Mouse (Mus musculus): ENCODE results near the gene Rgs7bp.

Gene Rgs7bp
- long read RNA-seq, experiment 1, partial matches to known transcripts = 0 of 1 reads
- long read RNA-seq, experiment 1, other reads (novel, unspliced or antisense) = 1 of 1 reads
- long read RNA-seq, experiment 2, full-length matches to known transcripts = 1 of 2 reads
- long read RNA-seq, experiment 2, partial matches to known transcripts = 0 of 2 reads
- long read RNA-seq, experiment 2, other reads (novel, unspliced or antisense) = 1 of 2 reads

GRCm38 (mm10) chr13:105054181-105054940 is at the start of gene Rgs7bp:
Gene Rgs7bp, minus strand, starts transcription at chr13:105054930.
- intact Hi-C loops (cut with DNase I) = no loop called here

- intact Hi-C loops (cut with DNase I) = no loop called here
Measured at GRCm38 (mm10) chr13:105104385-105104784, 49.7 kb upstream of the Rgs7bp start.

GRCm38 (mm10) chr13:105100705-105101104 is 46.0 kb upstream of the Rgs7bp start:
- intact Hi-C loops (cut with DNase I) = no loop called here

GRCm38 (mm10) chr13:105096316-105096715 is 41.6 kb upstream of the Rgs7bp start:
- intact Hi-C loops (cut with DNase I) = no loop called here

- intact Hi-C loops (cut with DNase I) = no loop called here
Measured at GRCm38 (mm10) chr13:105089276-105089675, 34.5 kb upstream of the Rgs7bp start.

- intact Hi-C loops (cut with DNase I) = no loop called here
Measured at GRCm38 (mm10) chr13:105081862-105082261, 27.1 kb upstream of the Rgs7bp start, which contains the start of gene 4933425L06Rik. Gene 4933425L06Rik, plus strand, starts transcription at chr13:105082122.

- intact Hi-C loops (cut with DNase I) = no loop called here
Measured at GRCm38 (mm10) chr13:105066890-105067845, 12.4 kb upstream of the Rgs7bp start.

GRCm38 (mm10) chr13:105066119-105066518 is 11.4 kb upstream of the Rgs7bp start:
- intact Hi-C loops (cut with DNase I) = no loop called here

GRCm38 (mm10) chr13:105055374-105055773 is 644 bp upstream of the Rgs7bp start:
- intact Hi-C loops (cut with DNase I) = no loop called here

- intact Hi-C loops (cut with DNase I) = no loop called here
Measured at GRCm38 (mm10) chr13:105054941-105055309, 195 bp upstream of the Rgs7bp start.

- intact Hi-C loops (cut with DNase I) = no loop called here
Measured at GRCm38 (mm10) chr13:105053618-105054017, 1.1 kb downstream of the Rgs7bp start.

- intact Hi-C loops (cut with DNase I) = no loop called here
Measured at GRCm38 (mm10) chr13:105051432-105051831, 3.3 kb downstream of the Rgs7bp start.

- intact Hi-C loops (cut with DNase I) = no loop called here
Measured at GRCm38 (mm10) chr13:105048662-105049061, 6.1 kb downstream of the Rgs7bp start.

- intact Hi-C loops (cut with DNase I) = no loop called here
Measured at GRCm38 (mm10) chr13:105047377-105047776, 7.4 kb downstream of the Rgs7bp start.

- intact Hi-C loops (cut with DNase I) = no loop called here
Measured at GRCm38 (mm10) chr13:105043882-105044281, 10.8 kb downstream of the Rgs7bp start.

GRCm38 (mm10) chr13:105038334-105038733 is 16.4 kb downstream of the Rgs7bp start:
- intact Hi-C loops (cut with DNase I) = no loop called here

GRCm38 (mm10) chr13:105037816-105038215 is 16.9 kb downstream of the Rgs7bp start:
- intact Hi-C loops (cut with DNase I) = no loop called here

GRCm38 (mm10) chr13:105031882-105032281 is 22.8 kb downstream of the Rgs7bp start:
- intact Hi-C loops (cut with DNase I) = no loop called here

GRCm38 (mm10) chr13:105028276-105028675 is 26.5 kb downstream of the Rgs7bp start:
- intact Hi-C loops (cut with DNase I) = no loop called here

GRCm38 (mm10) chr13:105016577-105016976 is 38.2 kb downstream of the Rgs7bp start:
- intact Hi-C loops (cut with DNase I) = no loop called here

- intact Hi-C loops (cut with DNase I) = no loop called here
Measured at GRCm38 (mm10) chr13:105015710-105016404, 38.9 kb downstream of the Rgs7bp start.

All from adrenal gland (tissue).